Mouse (Mus musculus): ENCODE measurements around the gene Gpr18.

Gpr18 gene

GRCm38 (mm10) chr14:121949436-121949835 is 33.9 kb upstream of the Gpr18 start:
- no peak for DNase-seq (ENCODE audit: low read depth, low spot score)

- DNase-seq (ENCODE audit: low read depth, low spot score): no peak
Measured at GRCm38 (mm10) chr14:121947966-121948365, 32.4 kb upstream of the Gpr18 start.

- DNase-seq (ENCODE audit: low read depth, low spot score): no peak
Measured at GRCm38 (mm10) chr14:121947201-121947760, 31.7 kb upstream of the Gpr18 start.

- DNase-seq (ENCODE audit: low read depth, low spot score): peak; percentile 85
Measured at GRCm38 (mm10) chr14:121946728-121947127, 31.1 kb upstream of the Gpr18 start.

- DNase-seq (ENCODE audit: low read depth, low spot score): peak; percentile 96
Measured at GRCm38 (mm10) chr14:121946131-121946530, 30.6 kb upstream of the Gpr18 start.

GRCm38 (mm10) chr14:121939582-121939981 is 24.0 kb upstream of the Gpr18 start:
- no peak for DNase-seq (ENCODE audit: low read depth, low spot score)

- no peak for DNase-seq (ENCODE audit: low read depth, low spot score)
Measured at GRCm38 (mm10) chr14:121938256-121939191, 22.9 kb upstream of the Gpr18 start.

- peak; percentile 42 for DNase-seq (ENCODE audit: low read depth, low spot score)
Measured at GRCm38 (mm10) chr14:121937601-121938255, 22.1 kb upstream of the Gpr18 start.

GRCm38 (mm10) chr14:121936856-121937255 is 21.3 kb upstream of the Gpr18 start:
- no peak for DNase-seq (ENCODE audit: low read depth, low spot score)

- DNase-seq (ENCODE audit: low read depth, low spot score): no peak
Measured at GRCm38 (mm10) chr14:121936356-121936755, 20.8 kb upstream of the Gpr18 start.

GRCm38 (mm10) chr14:121934597-121934946 is 19.0 kb upstream of the Gpr18 start:
- no peak for DNase-seq (ENCODE audit: low read depth, low spot score)

- no peak for DNase-seq (ENCODE audit: low read depth, low spot score)
Measured at GRCm38 (mm10) chr14:121933906-121934596, 18.5 kb upstream of the Gpr18 start.

- DNase-seq (ENCODE audit: low read depth, low spot score): no peak
Measured at GRCm38 (mm10) chr14:121932180-121932579, 16.6 kb upstream of the Gpr18 start.

- DNase-seq (ENCODE audit: low read depth, low spot score): peak; percentile 77
Measured at GRCm38 (mm10) chr14:121931594-121931993, 16.0 kb upstream of the Gpr18 start.

- no peak for DNase-seq (ENCODE audit: low read depth, low spot score)
Measured at GRCm38 (mm10) chr14:121930731-121931383, 15.3 kb upstream of the Gpr18 start.

GRCm38 (mm10) chr14:121929243-121929951 is 13.8 kb upstream of the Gpr18 start:
- no peak for DNase-seq (ENCODE audit: low read depth, low spot score)

- DNase-seq (ENCODE audit: low read depth, low spot score): peak; percentile 75
Measured at GRCm38 (mm10) chr14:121928375-121929137, 13.0 kb upstream of the Gpr18 start.

GRCm38 (mm10) chr14:121927451-121927850 is 11.9 kb upstream of the Gpr18 start:
- DNase-seq (ENCODE audit: low read depth, low spot score): no peak

- DNase-seq (ENCODE audit: low read depth, low spot score): no peak
Measured at GRCm38 (mm10) chr14:121926901-121927300, 11.3 kb upstream of the Gpr18 start.

- DNase-seq (ENCODE audit: low read depth, low spot score): no peak
Measured at GRCm38 (mm10) chr14:121924876-121925275, 9.3 kb upstream of the Gpr18 start.

Data from ZHBTc4 (cell line).